24 mouse cellular contexts compared by ENCODE assay signal in genomic region chr2:27339051-27339450, GRCm38 (mm10).
DNase-seq lines count a peak whose midpoint lies in the region; ATAC-seq lines count a peak whose summit lies in the region.
"Had no signal": no experiment of that assay in that cellular context is flagged by ENCODE, and none has a peak within 500 bp of the region (broad histone marks: within the 10 kb centered on the region; RNA-seq: fewer than 3 reads in every experiment).

No protein-coding gene starts in this region.

- DNase-seq in hindbrain, embryonic 10.5 days (ENCODE audit: low spot score), result no peak
- DNase-seq in kidney, postnatal 14 days, result peak; percentile 43
- DNase-seq in kidney, adult 8-10 months, result no peak
- no peak for DNase-seq in embryonic facial prominence, embryonic 10.5 days (ENCODE audit: low spot score)
- no peak for DNase-seq in embryonic facial prominence, embryonic 14.5 days (ENCODE audit: low spot score)
- DNase-seq: adrenal gland, adult 8-10 months; cerebellum, adult 8-10 months; cerebellum, postnatal 36 days; embryo, embryonic 11 days; gastrocnemius, postnatal 25 days; heart, adult 18-20 months; heart, postnatal 36 days; liver; lung, postnatal 36 days had no signal

- no peak overlapping the region for H3K4me2 ChIP-seq in hindbrain, embryonic 12.5 days (replicated peaks)
- H3K4me2 ChIP-seq in embryonic facial prominence, embryonic 14.5 days (ENCODE audit: low read depth, low read length), result no peak overlapping the region
- H3K4me2 ChIP-seq: embryonic facial prominence, embryonic 15.5 days; heart, embryonic 13.5 days; kidney, embryonic 15.5 days; liver, embryonic 15.5 days; lung, embryonic 15.5 days had no signal

- H3K4me1 ChIP-seq in hindbrain, embryonic 10.5 days (replicated peaks), result peaks cover 53% of the 10 kb centered on the region
- peaks cover 39% of the 10 kb centered on the region for H3K4me1 ChIP-seq in hindbrain, embryonic 12.5 days
- H3K4me1 ChIP-seq in embryonic facial prominence, embryonic 10.5 days, result peaks cover 50% of the 10 kb centered on the region
- no peaks in the 10 kb centered on the region; the same call in 1 of the 2 replicates for H3K4me1 ChIP-seq in embryonic facial prominence, embryonic 14.5 days (ENCODE audit: control insufficient read depth, insufficient read depth, low read length)

- H3K27me3 ChIP-seq in hindbrain, embryonic 10.5 days (ENCODE audit: insufficient read depth, poor library complexity, severe bottlenecking), result no peaks in the 10 kb centered on the region
- no peaks in the 10 kb centered on the region for H3K27me3 ChIP-seq in hindbrain, embryonic 12.5 days
- H3K27me3 ChIP-seq in embryonic facial prominence, embryonic 10.5 days (replicated peaks; ENCODE audit: low read depth, poor library complexity, severe bottlenecking), result no peaks in the 10 kb centered on the region
- H3K27me3 ChIP-seq in embryonic facial prominence, embryonic 14.5 days (replicated peaks; ENCODE audit: control insufficient read depth, insufficient read depth, low read length), result no peaks in the 10 kb centered on the region
- H3K27me3 ChIP-seq: embryonic facial prominence, embryonic 15.5 days; heart, embryonic 13.5 days; kidney, embryonic 15.5 days; liver, embryonic 15.5 days; lung, embryonic 15.5 days had no signal

- WGBS in hindbrain, embryonic 10.5 days, result 61% methylated on average over 8 of the region's 8 CpGs
- WGBS in hindbrain, embryonic 12.5 days, result 48% methylated on average over 8 of the region's 8 CpGs
- 58% methylated on average over 8 of the region's 8 CpGs for WGBS in embryonic facial prominence, embryonic 10.5 days
- WGBS in embryonic facial prominence, embryonic 14.5 days, result 44% methylated on average over 8 of the region's 8 CpGs

- no peak for ATAC-seq in hindbrain, embryonic 12.5 days (ENCODE audit: low FRiP score)
- ATAC-seq in embryonic facial prominence, embryonic 14.5 days (ENCODE audit: low read depth), result no peak
- ATAC-seq in megakaryocyte, adult 5-6 weeks (ENCODE audit: poor library complexity, severe bottlenecking), result no peak
- ATAC-seq: forebrain, embryonic 16.5 days had no signal

- no peak overlapping the region for H3K4me3 ChIP-seq in hindbrain, embryonic 10.5 days
- H3K4me3 ChIP-seq in hindbrain, embryonic 12.5 days, result no peak overlapping the region
- H3K4me3 ChIP-seq in embryonic facial prominence, embryonic 10.5 days, result no peak overlapping the region
- no peak overlapping the region for H3K4me3 ChIP-seq in embryonic facial prominence, embryonic 14.5 days (ENCODE audit: low read depth, low read length)
- H3K4me3 ChIP-seq: embryonic facial prominence, embryonic 15.5 days; heart, embryonic 13.5 days; kidney, embryonic 15.5 days; limb, embryonic 10.5 days; liver, embryonic 15.5 days; lung, embryonic 15.5 days; myocyte had no signal

- H3K9ac ChIP-seq in hindbrain, embryonic 12.5 days, result no peak overlapping the region
- peak overlapping the region; percentile 14; the same call in 1 of the 2 replicates for H3K9ac ChIP-seq in embryonic facial prominence, embryonic 14.5 days (ENCODE audit: low read depth, low read length)
- H3K9ac ChIP-seq: embryonic facial prominence, embryonic 15.5 days; heart, embryonic 13.5 days; kidney, embryonic 15.5 days; liver, embryonic 15.5 days; lung, embryonic 15.5 days had no signal

- no peaks in the 10 kb centered on the region for H3K9me3 ChIP-seq in hindbrain, embryonic 10.5 days
- H3K9me3 ChIP-seq in hindbrain, embryonic 12.5 days (replicated peaks), result no peaks in the 10 kb centered on the region
- no peaks in the 10 kb centered on the region for H3K9me3 ChIP-seq in embryonic facial prominence, embryonic 10.5 days
- H3K9me3 ChIP-seq in embryonic facial prominence, embryonic 14.5 days (ENCODE audit: control insufficient read depth, low read length), result no peaks in the 10 kb centered on the region
- H3K9me3 ChIP-seq: embryonic facial prominence, embryonic 15.5 days; heart, embryonic 13.5 days; kidney, embryonic 15.5 days; limb, embryonic 10.5 days; liver, embryonic 15.5 days; lung, embryonic 15.5 days had no signal

- H3K36me3 ChIP-seq in hindbrain, embryonic 10.5 days, result peaks cover 18% of the 10 kb centered on the region
- no peaks in the 10 kb centered on the region for H3K36me3 ChIP-seq in hindbrain, embryonic 12.5 days
- H3K36me3 ChIP-seq in embryonic facial prominence, embryonic 10.5 days (replicated peaks), result peaks cover 20% of the 10 kb centered on the region
- H3K36me3 ChIP-seq in embryonic facial prominence, embryonic 14.5 days (ENCODE audit: control insufficient read depth, insufficient read depth, low read length), result no peaks in the 10 kb centered on the region
- H3K36me3 ChIP-seq: embryonic facial prominence, embryonic 15.5 days; heart, embryonic 13.5 days; kidney, embryonic 15.5 days; liver, embryonic 15.5 days; lung, embryonic 15.5 days had no signal

- peak overlapping the region; percentile 46; the same call in 1 of the 2 replicates for H3K27ac ChIP-seq in hindbrain, embryonic 10.5 days
- no peak overlapping the region for H3K27ac ChIP-seq in hindbrain, embryonic 12.5 days
- 0 out of 2 replicates have a peak overlapping the region, but pooled peaks have one; percentile 7 for H3K27ac ChIP-seq in embryonic facial prominence, embryonic 10.5 days (replicated peaks)
- no peak overlapping the region for H3K27ac ChIP-seq in embryonic facial prominence, embryonic 14.5 days (replicated peaks; ENCODE audit: low read depth, low read length)
- H3K27ac ChIP-seq: embryonic facial prominence, embryonic 15.5 days; heart, embryonic 13.5 days; kidney, embryonic 15.5 days; limb, embryonic 10.5 days; liver, embryonic 15.5 days; lung, embryonic 15.5 days had no signal

Comparison
In these comparisons a context has a peak if more than half of its experiments do, and no peak if none do; other contexts are left out.
1. H3K27ac ChIP-seq: peak in hindbrain, embryonic 10.5 days (single experiment) and embryonic facial prominence, embryonic 10.5 days (single experiment); none in hindbrain, embryonic 12.5 days (single experiment) and embryonic facial prominence, embryonic 14.5 days (single experiment).